Mouse (Mus musculus) adipocyte (in vitro differentiated cells): Measurements from ENCODE around the gene Fntb.
A peak's percentile ranks its signal among the peaks of the same experiment; 100 is the strongest.
"Not testable (repeated sequence)": the region's sequence is repeated elsewhere in the genome, so short reads cannot be mapped to it uniquely, and the experiment has no call there.

Experiments
- DNase-seq: peaks from one replicate; pipeline ENCODE4 v3.0.0-alpha.2; 2016; ENCODE audit warnings: low spot score

The Fntb gene

GRCm38 (mm10) chr12:76837101-76837843 is 71.9 kb downstream of the Fntb start:
- peak; percentile 95 for DNase-seq

- no peak for DNase-seq
Observed at GRCm38 (mm10) chr12:76837844-76838650, 72.7 kb downstream of the Fntb start.

GRCm38 (mm10) chr12:76839298-76839697 is 73.9 kb downstream of the Fntb start:
- DNase-seq: no peak

- DNase-seq: no peak
Observed at GRCm38 (mm10) chr12:76840081-76840480, 74.7 kb downstream of the Fntb start.

DNA sequence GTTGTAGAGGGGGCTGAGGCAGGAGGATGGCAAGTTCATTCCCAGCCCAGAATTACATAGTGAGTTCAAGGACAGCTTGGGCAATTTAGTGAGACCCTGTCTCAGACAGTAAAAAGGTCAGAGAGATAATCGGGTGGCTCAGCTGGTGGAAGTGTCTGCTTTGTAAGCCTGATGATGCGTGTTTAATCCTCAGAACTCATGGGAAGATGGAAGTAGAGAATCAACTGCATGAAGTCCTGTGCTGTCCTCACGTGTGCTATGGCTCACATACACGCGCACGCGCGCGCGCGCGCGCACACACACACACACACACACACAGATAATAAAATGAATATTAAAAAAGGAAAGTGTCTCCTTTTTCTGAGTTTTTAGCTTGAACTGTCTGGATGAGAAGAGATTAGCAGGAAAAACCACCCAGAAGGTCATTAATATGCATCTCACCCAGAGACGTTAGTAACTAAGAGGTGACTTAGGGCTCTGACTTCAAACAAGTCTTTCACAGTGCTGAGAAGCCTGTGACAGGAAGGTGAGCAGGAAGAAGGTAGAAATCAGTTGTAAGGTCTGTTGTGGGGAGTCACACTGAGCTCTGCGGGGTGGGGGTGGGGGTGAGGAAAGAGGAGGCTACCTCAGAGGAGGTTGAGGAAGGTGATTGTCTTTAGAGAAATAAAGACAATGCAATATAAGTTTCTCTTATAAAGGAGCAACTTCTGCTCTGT is 79.1 kb downstream of the Fntb start:
- no peak for DNase-seq

GRCm38 (mm10) chr12:76852419-76852818 is 87.0 kb downstream of the Fntb start:
- no peak for DNase-seq

GRCm38 (mm10) chr12:76853378-76854142 is 88.2 kb downstream of the Fntb start:
- no peak for DNase-seq

DNA sequence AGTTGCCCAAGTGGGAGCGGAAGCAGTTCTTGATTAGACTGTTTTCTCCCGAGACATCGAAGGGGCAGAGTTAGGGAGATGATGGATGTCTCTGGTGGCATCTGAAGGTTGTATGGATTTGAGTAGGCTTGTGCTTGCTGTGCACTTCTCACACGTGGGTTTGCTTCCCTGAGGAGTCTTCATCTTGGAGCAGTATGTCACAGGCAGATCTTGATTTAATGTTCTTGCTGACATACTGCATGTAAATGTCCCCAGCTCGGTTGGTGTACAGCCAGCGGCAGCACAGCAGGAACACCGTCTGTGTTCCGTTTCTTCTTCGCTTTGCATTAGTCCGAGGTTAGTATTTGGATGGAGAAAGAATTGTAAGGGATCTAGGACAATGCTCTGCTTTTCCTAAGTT is 91.7 kb downstream of the Fntb start:
- no peak for DNase-seq

DNA sequence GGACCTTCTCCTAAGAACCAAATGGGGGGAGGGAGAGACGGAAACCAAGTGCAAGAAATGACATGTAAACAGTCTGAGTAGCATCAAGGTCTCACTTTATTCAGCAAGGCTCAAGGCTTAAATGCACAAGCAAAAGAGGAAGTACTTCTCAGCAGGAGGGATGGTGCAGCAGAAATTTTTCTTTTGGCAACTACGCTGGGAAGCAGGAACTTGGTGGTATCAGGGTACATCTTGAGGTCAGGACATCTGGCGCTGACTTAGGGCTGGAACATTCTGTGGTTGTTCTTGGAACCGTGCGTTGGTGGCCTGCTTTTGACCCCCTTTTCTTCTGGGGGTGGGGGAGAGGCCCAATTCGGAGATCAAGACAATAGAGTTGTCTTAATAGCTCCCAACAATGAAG is 93.4 kb downstream of the Fntb start:
- not testable (repeated sequence) for DNase-seq

GRCm38 (mm10) chr12:76863651-76864050 is 98.3 kb downstream of the Fntb start:
- no peak for DNase-seq

DNA sequence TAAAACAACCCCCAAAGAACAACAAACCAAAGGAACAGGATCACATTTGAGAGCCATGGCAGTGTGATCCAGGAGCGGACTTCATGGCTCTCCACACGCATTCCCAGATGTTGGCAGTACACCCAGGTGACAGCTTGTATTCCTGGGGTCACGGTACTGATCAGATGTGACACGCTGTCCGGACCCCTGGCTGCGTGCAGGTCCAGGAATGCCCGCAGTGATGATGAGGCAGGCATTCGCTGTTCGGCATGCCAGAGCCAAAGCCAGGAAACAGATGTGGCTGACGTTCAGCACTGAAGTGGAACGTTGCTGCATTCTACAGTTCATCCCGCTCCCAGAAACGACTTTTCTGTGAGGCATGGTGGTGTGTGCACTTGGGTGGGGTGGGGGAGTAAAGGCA is 99.9 kb downstream of the Fntb start:
- no peak for DNase-seq

DNA sequence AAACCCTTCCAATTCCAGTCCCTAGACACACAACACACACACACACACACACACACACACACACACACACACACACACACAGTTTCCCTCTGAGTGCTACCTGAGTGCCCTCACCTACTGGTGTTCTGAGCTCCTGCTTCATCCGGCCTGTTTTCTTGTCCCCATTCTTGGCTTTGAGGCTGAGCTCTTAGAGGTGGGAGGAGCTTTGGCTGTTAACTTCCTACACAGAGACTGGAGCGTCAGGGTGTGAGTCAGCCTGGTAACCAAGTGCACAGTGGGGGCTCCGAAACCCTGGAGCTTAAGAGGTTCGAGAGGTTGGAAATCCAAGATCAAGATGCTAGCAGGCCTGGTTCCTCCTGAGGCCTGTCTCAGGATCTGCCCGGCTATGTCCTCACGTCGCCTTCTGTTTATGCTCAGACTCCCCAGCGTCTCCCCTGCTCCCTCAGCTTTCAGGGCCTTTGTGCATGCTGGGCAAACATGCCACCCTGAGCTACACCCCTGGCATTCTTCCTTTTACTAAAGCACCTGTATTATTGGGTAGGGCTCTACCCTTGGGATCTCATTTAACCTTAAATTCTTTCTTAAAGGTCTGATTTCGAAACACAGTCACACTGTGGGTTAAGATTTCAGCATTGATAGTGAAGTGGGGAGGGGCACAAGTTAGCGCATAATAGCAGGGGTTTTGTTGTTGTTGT is 102.3 kb downstream of the Fntb start:
- DNase-seq: no peak

DNA sequence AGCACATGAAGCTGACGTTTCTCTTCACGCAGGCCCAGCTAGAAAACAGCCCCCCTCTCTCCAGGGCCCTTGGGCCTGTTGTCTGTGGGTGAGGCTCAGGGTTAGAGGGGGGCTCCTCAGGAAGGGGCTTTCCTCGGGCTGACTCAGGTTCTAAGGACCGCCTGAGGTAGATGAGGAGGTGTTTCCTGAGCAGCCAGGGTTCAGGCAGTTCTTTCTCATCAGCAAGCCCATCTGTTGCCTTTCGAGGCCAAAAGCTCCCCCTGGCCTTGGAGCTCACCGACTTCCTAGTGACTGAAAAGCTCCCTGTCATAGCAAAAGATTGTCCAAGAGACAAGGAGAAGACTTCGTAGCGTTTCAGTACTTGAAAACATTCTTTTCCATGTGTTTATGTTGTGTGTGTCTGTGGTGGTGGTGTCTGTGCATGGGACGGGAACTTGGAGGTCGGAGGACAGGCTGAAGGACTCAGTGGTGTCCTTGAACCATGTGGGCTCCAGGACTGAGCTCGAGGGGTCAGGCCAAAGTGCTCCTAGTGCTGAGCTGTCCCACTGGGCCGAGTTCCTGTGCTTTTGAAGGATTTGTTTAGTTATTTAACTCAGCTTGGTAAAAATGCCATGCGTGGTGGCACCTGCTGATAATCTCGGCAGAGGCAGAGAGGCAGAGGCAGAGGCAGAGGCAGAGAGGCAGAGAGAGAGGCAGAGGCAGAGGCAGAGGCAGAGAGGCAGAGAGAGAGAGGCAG is 103.2 kb downstream of the Fntb start:
- DNase-seq: no peak

DNA sequence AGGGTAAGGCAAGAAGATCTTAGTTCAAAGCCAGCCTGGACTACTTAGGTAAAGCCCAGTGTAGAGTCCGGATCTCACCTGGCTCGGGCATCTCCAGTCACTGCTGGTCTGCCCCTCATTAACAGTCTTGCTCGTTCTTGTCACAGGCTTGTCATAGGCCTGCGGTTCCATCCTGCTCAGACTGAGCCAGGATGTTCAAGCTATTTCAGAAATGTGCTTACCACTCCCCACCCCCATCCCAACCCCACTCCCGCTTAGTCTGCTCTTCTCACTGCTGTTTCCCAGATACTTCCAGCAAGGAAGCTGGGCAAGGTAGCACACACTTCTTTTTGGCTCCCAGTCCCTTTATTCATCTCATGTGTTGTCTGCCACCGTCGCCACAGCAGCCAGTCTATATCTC is 104.2 kb downstream of the Fntb start:
- no peak for DNase-seq

DNA sequence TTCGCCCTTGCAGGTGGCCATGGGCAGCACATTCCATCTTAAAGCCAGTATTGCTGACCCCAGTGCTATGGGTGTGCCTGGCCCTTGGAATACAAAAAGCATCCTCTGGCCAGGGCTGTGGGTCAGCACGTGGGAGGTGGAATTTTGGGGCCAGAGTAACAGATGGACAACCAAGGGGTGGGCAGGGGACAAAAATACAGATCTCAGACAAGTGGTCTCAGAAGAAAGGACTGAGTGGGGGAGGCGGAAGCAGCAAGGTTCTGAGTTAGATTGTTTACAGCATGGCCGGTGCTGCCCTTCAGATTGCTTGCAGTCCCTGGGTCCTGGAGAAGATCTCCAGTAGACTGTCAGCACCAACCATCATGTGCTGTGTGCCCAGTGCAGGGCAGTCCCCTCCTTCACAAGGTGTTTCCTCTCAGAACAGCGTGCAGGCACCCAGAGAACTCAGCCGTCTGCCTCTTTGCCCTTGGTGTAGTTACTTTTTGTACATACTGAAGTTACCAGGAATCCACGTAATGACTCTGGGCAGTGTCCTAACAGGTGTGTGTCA is 107.5 kb downstream of the Fntb start:
- no peak for DNase-seq

DNA sequence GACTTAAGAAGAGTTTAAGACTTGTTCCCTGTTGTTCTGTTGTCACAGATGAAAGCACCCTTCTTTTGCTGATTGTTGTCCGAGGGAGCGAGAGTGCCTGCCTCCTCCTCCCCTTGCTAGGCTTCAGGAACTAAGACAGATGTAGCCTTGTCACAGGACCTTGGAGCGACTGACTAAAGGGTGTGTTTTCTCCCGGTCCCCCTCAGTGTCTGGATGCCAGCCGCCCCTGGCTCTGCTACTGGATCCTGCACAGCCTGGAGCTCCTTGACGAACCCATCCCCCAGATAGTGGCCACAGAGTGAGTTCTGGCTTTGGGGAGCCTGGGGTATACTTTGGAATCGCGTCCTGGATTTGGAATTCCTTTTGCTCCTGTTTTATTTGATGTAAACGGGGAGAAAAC is 109.4 kb downstream of the Fntb start:
- DNase-seq: no peak

DNA sequence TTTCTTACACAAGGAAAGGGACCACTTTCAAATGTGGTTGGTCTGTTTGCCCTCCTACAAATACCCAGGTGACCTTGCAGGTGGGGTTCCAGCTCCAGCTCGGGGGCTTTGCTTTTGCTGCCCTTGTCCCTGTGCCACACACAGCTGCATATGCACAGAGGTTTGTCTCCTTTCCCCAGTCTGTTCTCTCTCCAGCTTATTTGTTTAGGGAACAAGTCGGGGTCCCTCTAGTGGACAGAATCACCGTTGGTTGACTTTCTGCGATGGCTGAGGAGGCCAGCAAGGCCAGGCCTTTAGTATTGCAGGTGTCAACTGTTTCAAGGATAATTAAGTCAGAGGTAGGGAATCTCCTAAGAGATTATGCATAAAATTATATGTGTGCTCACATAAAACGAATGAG is 113.9 kb downstream of the Fntb start:
- DNase-seq: peak; percentile 75

DNA sequence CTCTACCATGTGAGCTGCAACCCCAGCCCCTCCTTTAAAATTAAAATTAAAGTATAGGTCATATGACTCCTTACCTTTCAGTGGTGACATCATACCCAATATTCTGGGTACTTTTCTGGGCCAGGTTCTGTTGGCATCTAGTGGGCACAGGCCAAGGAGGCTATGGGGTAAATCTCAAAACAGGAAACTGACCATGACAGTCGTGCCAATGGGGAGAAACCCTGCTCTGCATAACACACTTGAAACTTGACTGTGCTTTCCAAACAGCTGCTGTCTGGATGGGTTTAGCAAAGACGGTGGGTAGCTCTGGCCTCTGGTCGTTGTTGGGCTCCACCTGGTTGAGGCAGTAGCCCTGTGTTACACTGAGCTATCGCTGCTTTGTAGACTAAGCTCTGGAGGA is 114.7 kb downstream of the Fntb start:
- no peak for DNase-seq

DNA sequence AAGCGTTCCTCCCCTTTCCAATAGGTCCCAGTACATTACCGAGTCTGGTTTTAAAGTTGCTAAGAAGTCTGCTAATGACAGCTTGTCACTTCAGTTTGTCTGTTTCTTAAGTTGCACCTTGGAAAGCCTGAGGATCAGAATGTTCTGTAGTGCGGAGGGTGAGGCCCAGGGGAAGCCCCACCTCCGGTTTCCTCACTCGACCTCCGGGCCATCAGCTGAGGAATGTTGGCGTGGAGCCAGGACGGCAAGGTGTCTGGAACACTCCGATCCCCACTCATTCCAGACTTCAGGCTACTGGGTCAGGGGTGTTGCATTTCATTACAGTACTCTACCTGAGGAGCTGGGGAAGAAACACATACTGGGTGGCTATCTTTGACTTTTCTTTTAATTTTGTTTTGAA is 118.4 kb downstream of the Fntb start:
- no peak for DNase-seq

DNA sequence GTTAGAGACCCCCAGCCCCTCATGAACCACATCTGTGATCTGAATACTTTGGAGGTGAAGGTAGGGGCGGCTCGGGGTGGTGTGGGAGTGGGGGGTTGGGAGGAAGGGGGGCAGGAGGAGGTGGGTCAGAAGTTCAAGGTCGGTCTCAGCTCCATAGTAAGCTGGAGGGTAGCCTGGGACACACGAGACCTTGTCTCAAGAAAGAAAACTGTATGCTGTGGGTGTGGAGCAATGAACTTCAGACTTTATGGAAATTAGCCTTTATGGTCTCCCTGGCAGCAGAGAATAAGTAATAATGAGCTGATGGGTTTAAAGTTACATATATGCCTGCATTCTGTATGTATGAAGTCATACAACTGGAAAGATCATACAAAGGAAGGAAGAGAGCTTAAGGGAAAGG is 119.7 kb downstream of the Fntb start:
- no peak for DNase-seq

DNA sequence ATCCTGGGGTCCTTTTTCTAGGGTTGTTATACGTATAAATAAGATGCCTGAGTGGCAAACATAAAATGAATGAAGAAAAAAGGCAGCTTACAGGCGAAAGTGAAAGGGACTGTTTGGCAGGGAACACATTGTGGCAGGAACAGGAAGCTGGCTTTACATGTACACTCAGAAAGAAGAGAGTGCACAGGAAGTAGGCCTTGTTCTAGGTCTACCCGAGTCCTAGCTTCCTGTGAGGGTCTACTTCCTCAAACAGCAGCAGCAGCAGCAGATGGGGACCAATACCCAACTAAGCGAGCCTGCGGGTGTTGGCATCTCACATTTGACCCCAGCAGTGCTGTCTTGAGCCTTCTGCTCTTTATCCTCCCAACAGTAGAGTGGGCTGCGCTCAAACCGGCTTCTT is 121.4 kb downstream of the Fntb start:
- no peak for DNase-seq
